Mouse (Mus musculus) midbrain, embryonic 10.5 days (tissue): ENCODE measurements around the gene Rwdd2b. TPM values are rescaled to one million over a fixed set of nuclear protein-coding genes. Genes with fewer than 3 reads are reported as not detected.

Experiments
- DNase-seq: peaks from one replicate; pipeline ENCODE4 v3.0.0-alpha.2; 2017; ENCODE audit warnings: low spot score
- H3K27ac ChIP-seq: fragments of 300-500 bp; sonication (generic); replicated peaks from 2 replicates; pipeline ENCODE4 v1.5.1; 2016; ENCODE audit warnings: mild to moderate bottlenecking
- H3K27me3 ChIP-seq: fragments of 300-500 bp; sonication (generic); 2 replicates; pipeline ENCODE4 v1.6.1; 2016; ENCODE audit warnings: low read depth, mild to moderate bottlenecking; ENCODE audit not compliant: poor library complexity, severe bottlenecking
- H3K36me3 ChIP-seq: fragments of 300-500 bp; sonication (generic); 2 replicates; pipeline ENCODE4 v1.6.1; 2016; ENCODE audit warnings: mild to moderate bottlenecking, moderate library complexity
- H3K4me1 ChIP-seq: fragments of 300-500 bp; sonication (generic); 2 replicates; pipeline ENCODE4 v1.6.1; 2016
- H3K4me3 ChIP-seq: fragments of 300-500 bp; sonication (generic); 2 replicates; pipeline ENCODE4 v1.5.1; 2016; ENCODE audit warnings: mild to moderate bottlenecking, moderate library complexity
- H3K9me3 ChIP-seq: fragments of 300-500 bp; sonication (generic); replicated peaks from 2 replicates; pipeline ENCODE4 v1.6.1; 2016; ENCODE audit warnings: mild to moderate bottlenecking
- WGBS: fragments of 180-500 bp; shearing (Covaris S2); methylation state at CpG from one replicate; pipeline ENCODE4 v1.1.7; 2016; 5-methylcytosine and 5-hydroxymethylcytosine counted together
- polyA plus RNA-seq: library from polyadenylated mRNA; unstranded; fragments of >200 nt; fragmentation: Nextera tagmentation; extraction: Ambion mirVana; gene quantifications from 2 replicates; pipeline ENCODE4 v1.2.1, GENCODE M21; 2016

The Rwdd2b gene
- polyA plus RNA-seq, 1 experiment from 2014 or later = 13.6 TPM

DNA sequence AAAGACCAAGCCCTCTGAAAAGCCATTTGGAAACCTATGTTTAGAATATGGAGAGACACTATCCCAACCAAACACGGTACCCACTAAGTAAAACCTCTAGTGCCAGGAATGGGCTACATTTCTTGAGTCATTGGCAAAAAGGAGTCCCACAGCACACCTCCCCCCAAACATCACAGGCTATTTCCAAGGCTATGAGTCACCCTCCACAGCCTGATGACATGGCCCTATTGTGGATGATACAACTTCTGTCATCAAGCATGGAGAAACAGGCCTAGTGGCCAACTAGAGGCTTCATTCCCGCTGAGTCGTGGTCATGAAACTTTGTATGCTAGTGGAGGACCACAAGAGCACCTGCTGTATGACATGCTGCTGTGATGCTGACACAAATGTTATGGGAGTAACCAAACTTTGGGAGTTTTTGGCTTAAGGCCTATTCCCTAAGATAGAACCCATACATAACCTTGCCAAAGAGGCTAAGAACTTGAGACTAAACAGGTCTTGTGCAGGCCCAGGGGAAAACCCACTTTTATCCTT, 52.9 kb downstream of the Rwdd2b start:
- H3K36me3 ChIP-seq = peaks cover 74% of the 10 kb centered on the region
- no peaks in the 10 kb centered on the region for H3K9me3 ChIP-seq

DNA sequence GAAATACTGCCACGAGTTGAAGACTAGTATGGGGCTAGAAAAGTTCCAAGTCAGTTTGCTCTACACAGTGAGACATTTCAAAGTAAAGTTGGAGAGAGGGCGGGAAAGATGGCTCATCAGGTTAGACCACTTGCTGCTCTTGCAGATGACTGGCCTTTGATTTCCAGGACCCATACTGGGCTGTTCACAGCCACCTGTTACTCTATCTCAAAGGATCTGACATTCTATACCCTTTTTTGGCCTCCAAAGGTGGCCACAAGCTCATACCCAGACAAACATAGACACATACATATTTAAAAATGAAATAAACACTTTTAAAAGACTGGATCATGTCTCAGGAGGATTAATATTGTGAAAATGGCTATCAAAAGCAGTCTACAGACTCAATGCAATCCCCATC, 56.0 kb downstream of the Rwdd2b start:
- Histone ChIP-seq H3K9me3 (no peaks in the 10 kb centered on the region), H3K4me3 (no peak overlapping the region), H3K27ac (no peak overlapping the region), H3K36me3 (peaks cover 92% of the 10 kb centered on the region), H3K4me1 (no peaks in the 10 kb centered on the region), H3K27me3 (no peaks in the 10 kb centered on the region)
- 84% methylated on average over 2 of the region's 2 CpGs for WGBS
- DNase-seq = no peak

More for the DNA sequence above, 52.9 kb downstream of the Rwdd2b start:
- Histone ChIP-seq H3K4me1 (no peaks in the 10 kb centered on the region), H3K27ac (no peak overlapping the region), H3K4me3 (no peak overlapping the region), H3K27me3 (no peaks in the 10 kb centered on the region)
- WGBS = 98% methylated on average over 3 of the region's 3 CpGs
- no peak for DNase-seq

Other genes starting within 250 kb of the Rwdd2b start
- 18.7 and 21.2 TPM in 2 replicates for gene N6amt1, start 86.4 kb downstream of the Rwdd2b start, polyA plus RNA-seq
- gene Ltn1, start 8.0 kb downstream of the Rwdd2b start, polyA plus RNA-seq = 25.4 and 32.5 TPM in 2 replicates
- 36.5 and 42.7 TPM in 2 replicates for gene Usp16, start 14.1 kb upstream of the Rwdd2b start, polyA plus RNA-seq
- 621 and 675 TPM in 2 replicates for gene Cct8, start 55.3 kb upstream of the Rwdd2b start, polyA plus RNA-seq
- not detected in 2 replicates for gene Map3k7cl, start 112.8 kb upstream of the Rwdd2b start, polyA plus RNA-seq